Comparison of ENCODE assay signal across 23 mouse cellular contexts in genomic region chr16:78537798-78538422, GRCm38 (mm10). TPM values are rescaled to one million over a fixed set of nuclear protein-coding genes. Genes with fewer than 3 reads are reported as not detected.
A peak's percentile ranks its signal among the peaks of the same experiment; 100 is the strongest.
DNase-seq lines count a peak whose midpoint lies in the region; ATAC-seq lines count a peak whose summit lies in the region.
"Had no signal": no experiment of that assay in that cellular context is flagged by ENCODE, and none has a peak within 500 bp of the region (broad histone marks: within the 10 kb centered on the region; RNA-seq: fewer than 3 reads in every experiment).

No protein-coding gene starts in this region.

- peak; percentile 37 for DNase-seq in thymus, postnatal 0 days (ENCODE audit: low spot score)
- DNase-seq in thymus, postnatal 14 days, result no peak
- no peak for DNase-seq in spleen, postnatal 10 days (ENCODE audit: low spot score in 2 of 2)
- DNase-seq in spleen, postnatal 4 days (ENCODE audit: low spot score in 2 of 2), result no peak
- DNase-seq: adrenal gland, postnatal 14 days; cerebellum, adult 11 months; cerebellum, adult 9-10 months; gastrocnemius, postnatal 25 days; heart, postnatal 14 days; kidney, adult 2 months; layer of hippocampus, postnatal 36 days; liver, embryonic 13.5 days; lung, adult 18-20 months; right cerebral cortex, adult 18-20 months had no signal

- 0 out of 2 replicates have a peak, but pooled peaks have one; percentile 19 for ATAC-seq in common myeloid progenitor, adult 5-6 weeks (replicated peaks; ENCODE audit: low read depth, poor library complexity, severe bottlenecking)
- ATAC-seq in megakaryocyte progenitor cell, adult 5-6 weeks (replicated peaks; ENCODE audit: poor library complexity), result 0 out of 2 replicates have a peak, but pooled peaks have one; percentile 4
- no peak for ATAC-seq in megakaryocyte, adult 5-6 weeks (ENCODE audit: poor library complexity, severe bottlenecking)
- ATAC-seq: forebrain, embryonic 13.5 days; intestine, embryonic 15.5 days; lung, postnatal 0 days; midbrain, embryonic 15.5 days; Patski had no signal

RNA-seq across cellular contexts. Expression of gene D16Ertd472e, which starts 38.6 kb away (rescaled TPM):
- polyA plus RNA-seq in thymus, postnatal 0 days (2015; fragmentation: Nextera tagmentation; extraction: Ambion mirVana), result 54.1 and 63.7 TPM in 2 replicates
- 41.8 and 53.9 TPM in 2 replicates for total RNA-seq in common myeloid progenitor, adult 5-6 weeks (2017)
- 50.1 and 52.8 TPM in 2 replicates for total RNA-seq in megakaryocyte progenitor cell, adult 5-6 weeks (2015)
- total RNA-seq in megakaryocyte progenitor cell, adult 5-6 weeks (2017), result 41.4 and 56.0 TPM in 2 replicates
- 10.9 and 15.6 TPM in 2 replicates for total RNA-seq in megakaryocyte, adult 5-6 weeks (2015)
- 16.5 and 17.8 TPM in 2 replicates for total RNA-seq in megakaryocyte, adult 5-6 weeks (2017)
- total RNA-seq: G1E had no signal
- polyA plus RNA-seq: G1E had no signal
